Mouse (Mus musculus): ENCODE results near the gene Gm4981.

DNA sequence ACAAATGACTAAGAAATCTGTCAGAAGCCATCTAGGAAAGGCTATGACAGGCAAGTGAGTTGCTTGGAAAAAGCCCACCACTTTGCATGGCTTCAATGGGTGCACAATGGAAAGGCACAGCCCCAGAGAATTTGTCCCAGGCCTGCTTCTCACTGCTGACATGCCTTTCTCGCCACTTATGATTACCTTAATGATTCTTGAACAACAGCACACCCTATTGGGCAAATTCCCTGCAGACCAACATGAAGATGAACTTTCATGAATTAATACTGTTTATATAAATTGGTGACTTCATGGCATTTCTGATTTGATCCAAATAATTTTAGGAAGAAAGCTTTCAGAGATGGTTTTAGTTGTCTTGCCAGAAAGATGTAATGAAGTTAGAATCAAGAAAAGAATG is 13.0 kb upstream of the Gm4981 start:
- TF ChIP-seq CTCF (IDR thresholded peaks at IDR 0.05; ENCODE audit: extremely low read depth, insufficient read depth, insufficient read length, insufficient replicate concordance), result no peak
- TF ChIP-seq POLR2A (IDR thresholded peaks at IDR 0.05; ENCODE audit: low read depth, low read length), result no peak
